Comparison of ENCODE assay signal across 8 mouse cellular contexts in the genomic region with DNA sequence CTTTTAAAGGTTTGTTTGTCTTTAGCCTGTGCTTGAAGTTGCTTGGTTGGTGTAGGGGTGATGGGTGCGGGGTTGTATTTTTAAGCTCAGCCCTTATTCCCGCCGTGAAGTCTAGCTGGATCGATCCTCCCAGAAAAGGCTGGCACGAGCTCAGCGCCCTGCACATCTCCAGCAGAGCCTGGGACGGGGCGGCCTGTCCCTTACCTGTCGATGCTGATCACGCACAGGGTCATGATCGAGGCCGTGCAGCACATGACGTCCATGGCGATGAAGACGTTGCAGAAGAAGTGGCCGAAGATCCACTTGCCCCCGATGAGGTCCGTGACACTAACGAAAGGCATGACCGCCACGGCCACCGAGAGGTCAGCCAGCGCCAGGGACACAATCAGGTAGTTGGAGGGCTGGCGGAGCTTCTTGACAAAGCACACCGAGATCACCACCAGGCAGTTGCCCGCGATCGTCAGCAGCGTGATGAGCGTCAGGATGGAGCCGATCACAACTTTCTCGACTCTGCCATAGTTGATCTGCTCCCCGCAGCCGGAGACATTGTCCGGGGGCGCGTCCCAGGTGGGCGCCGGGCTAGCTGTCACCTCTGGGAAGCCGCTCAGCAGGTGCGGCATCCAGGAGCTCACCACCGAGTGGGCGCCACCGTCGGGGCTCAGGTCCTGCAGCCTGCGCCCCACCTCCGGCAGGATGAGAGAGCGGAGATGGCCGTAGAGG. TPM values are rescaled to one million over a fixed set of nuclear protein-coding genes. Genes with fewer than 3 reads are reported as not detected.
A peak's percentile ranks its signal among the peaks of the same experiment; 100 is the strongest.
DNase-seq lines count a peak whose midpoint lies in the region; ATAC-seq and TF ChIP-seq lines count a peak whose summit lies in the region.

No protein-coding gene starts in this region.

- H3K4me3 ChIP-seq in spleen, adult 2 months (ENCODE audit: extremely low read depth, insufficient read depth, insufficient read length), result peak overlapping the region; percentile 14; the same call in 1 of the 2 replicates
- H3K4me3 ChIP-seq in hindbrain, embryonic 11.5 days (ENCODE audit: low read depth, low read length), result peak overlapping the region; percentile 54
- H3K4me3 ChIP-seq in midbrain, embryonic 11.5 days (ENCODE audit: low read depth, low read length), result peak overlapping the region; percentile 62
- H3K4me3 ChIP-seq in cerebellum, adult 2 months (replicated peaks; ENCODE audit: insufficient read depth, low read depth, low read length), result no peak overlapping the region

- peak overlapping the region; percentile 46 for H3K9ac ChIP-seq in hindbrain, embryonic 11.5 days (ENCODE audit: low read depth, low read length)
- peak overlapping the region; percentile 57 for H3K9ac ChIP-seq in midbrain, embryonic 11.5 days (ENCODE audit: low read length)

- H3K4me1 ChIP-seq in spleen, adult 2 months (ENCODE audit: control insufficient read depth, insufficient read depth, insufficient read length), result peaks cover 4% of the 10 kb centered on the region; the same call in 1 of the 2 replicates
- no peaks in the 10 kb centered on the region for H3K4me1 ChIP-seq in hindbrain, embryonic 11.5 days (replicated peaks; ENCODE audit: control insufficient read depth, insufficient read depth, low read length)
- H3K4me1 ChIP-seq in midbrain, embryonic 11.5 days (ENCODE audit: control insufficient read depth, insufficient read depth, low read length), result peaks cover 2% of the 10 kb centered on the region; the same call in 1 of the 2 replicates
- no peaks in the 10 kb centered on the region for H3K4me1 ChIP-seq in cerebellum, adult 2 months (ENCODE audit: control insufficient read depth, insufficient read depth, low read length)

- peaks cover 12% of the 10 kb centered on the region for H3K27me3 ChIP-seq in spleen, adult 2 months (ENCODE audit: control insufficient read depth, insufficient read depth, low read length)
- peaks cover 15% of the 10 kb centered on the region for H3K27me3 ChIP-seq in hindbrain, embryonic 11.5 days (ENCODE audit: control insufficient read depth, insufficient read depth, low read length)
- peaks cover 21% of the 10 kb centered on the region for H3K27me3 ChIP-seq in midbrain, embryonic 11.5 days (ENCODE audit: control insufficient read depth, insufficient read depth, low read length)
- H3K27me3 ChIP-seq in cerebellum, adult 2 months (ENCODE audit: control insufficient read depth, insufficient read depth, low read length), result peaks cover 1% of the 10 kb centered on the region; the same call in 1 of the 2 replicates

- WGBS in spleen, adult 2 months, result 13% methylated on average over 49 of the region's 49 CpGs
- WGBS in hindbrain, embryonic 11.5 days, result 9% methylated on average over 49 of the region's 49 CpGs
- 11% methylated on average over 49 of the region's 49 CpGs for WGBS in midbrain, embryonic 11.5 days
- WGBS in cerebellum, adult 2 months, result 5% methylated on average over 49 of the region's 49 CpGs

- ATAC-seq in hindbrain, embryonic 11.5 days (ENCODE audit: low FRiP score), result peak; percentile 83
- no peak for ATAC-seq in midbrain, embryonic 11.5 days (ENCODE audit: low FRiP score)
- ATAC-seq in monocyte, adult 5-6 weeks (replicated peaks; ENCODE audit: insufficient number of reproducible peaks, low FRiP score, low TSS enrichment, poor library complexity, severe bottlenecking), result no peak

- no peaks in the 10 kb centered on the region for H3K36me3 ChIP-seq in spleen, adult 2 months (ENCODE audit: control insufficient read depth, insufficient read depth, low read length)
- no peaks in the 10 kb centered on the region for H3K36me3 ChIP-seq in hindbrain, embryonic 11.5 days (ENCODE audit: control insufficient read depth, insufficient read depth, low read length)
- H3K36me3 ChIP-seq in midbrain, embryonic 11.5 days (ENCODE audit: control insufficient read depth, insufficient read depth, low read length), result no peaks in the 10 kb centered on the region

- TF ChIP-seq CTCF in spleen, adult 2 months (IDR thresholded peaks at IDR 0.05; ENCODE audit: extremely low read depth, insufficient read depth, insufficient read length, insufficient replicate concordance), result no peak
- no peak for TF ChIP-seq CTCF in cerebellum, adult 2 months (IDR thresholded peaks at IDR 0.05; ENCODE audit: borderline replicate concordance, insufficient read depth, low read depth, low read length)

- H3K4me2 ChIP-seq in hindbrain, embryonic 11.5 days (replicated peaks; ENCODE audit: low read depth, low read length), result peak overlapping the region; percentile 78
- peak overlapping the region; percentile 71 for H3K4me2 ChIP-seq in midbrain, embryonic 11.5 days

- DNase-seq in heart, adult 11 months, result peak; percentile 83
- no peak for DNase-seq in heart, adult 9 months (ENCODE audit: low spot score in 2 of 2)
- no peak for DNase-seq in spleen, adult 2 months (ENCODE audit: low read depth in 1 of 2, low spot score in 2 of 2)
- DNase-seq in spleen, adult 18-20 months, result no peak
- DNase-seq in hindbrain, embryonic 11.5 days (ENCODE audit: low spot score), result no peak
- DNase-seq in midbrain, embryonic 11.5 days (ENCODE audit: low spot score, missing footprints), result peak; percentile 81
- no peak for DNase-seq in cerebellum, adult 2 months

- no peak for TF ChIP-seq POLR2A in spleen, adult 2 months (IDR thresholded peaks at IDR 0.05; ENCODE audit: low read depth, low read length)
- TF ChIP-seq POLR2A in cerebellum, adult 2 months (IDR thresholded peaks at IDR 0.05; ENCODE audit: borderline replicate concordance, insufficient read depth, low read length), result no peak

- H3K9me3 ChIP-seq in hindbrain, embryonic 11.5 days (ENCODE audit: control insufficient read depth, low read length), result no peaks in the 10 kb centered on the region
- H3K9me3 ChIP-seq in midbrain, embryonic 11.5 days (ENCODE audit: control insufficient read depth, low read length), result no peaks in the 10 kb centered on the region

- no peak overlapping the region for H3K27ac ChIP-seq in spleen, adult 2 months (ENCODE audit: insufficient read depth, low read length)
- no peak overlapping the region for H3K27ac ChIP-seq in hindbrain, embryonic 11.5 days (ENCODE audit: low read depth, low read length)
- no peak overlapping the region for H3K27ac ChIP-seq in midbrain, embryonic 11.5 days (ENCODE audit: low read depth, low read length)
- H3K27ac ChIP-seq in cerebellum, adult 2 months (ENCODE audit: insufficient read depth, low read length), result no peak overlapping the region

RNA-seq across cellular contexts. Expression of a gene that starts 0.6 kb away (rescaled TPM):
- polyA plus RNA-seq in spleen, adult 2 months (2012; rRNA removed), result 0.75 and 0.79 TPM in 2 replicates
- 0.32 and 0.99 TPM in 2 replicates for polyA plus RNA-seq in hindbrain, embryonic 11.5 days (2014; fragmentation: Nextera tagmentation; extraction: Ambion mirVana)
- 0.34 and 0.44 TPM in 2 replicates for polyA plus RNA-seq in midbrain, embryonic 11.5 days (2014; fragmentation: Nextera tagmentation; extraction: Ambion mirVana)
- 6.0 and 8.0 TPM in 2 replicates for polyA plus RNA-seq in cerebellum, adult 2 months (2012; rRNA removed)
- not detected in 3 replicates for total RNA-seq in monocyte, adult 5-6 weeks (2017)

RNA-seq across cellular contexts. Expression of a gene that starts 26.9 kb away (rescaled TPM):
- 1.4 TPM in 2 replicates for polyA plus RNA-seq in spleen, adult 2 months (2012; rRNA removed)
- 106 and 110 TPM in 2 replicates for polyA plus RNA-seq in hindbrain, embryonic 11.5 days (2014; fragmentation: Nextera tagmentation; extraction: Ambion mirVana)
- polyA plus RNA-seq in midbrain, embryonic 11.5 days (2014; fragmentation: Nextera tagmentation; extraction: Ambion mirVana), result 112 and 123 TPM in 2 replicates
- polyA plus RNA-seq in cerebellum, adult 2 months (2012; rRNA removed), result 28.7 and 32.7 TPM in 2 replicates
- total RNA-seq in monocyte, adult 5-6 weeks (2017), result 26.9 to 35.4 TPM (median 29.0 TPM) in 3 replicates

Comparison
In these comparisons a context has a peak if more than half of its experiments do, and no peak if none do; other contexts are left out.
1. DNase-seq: peak in heart, adult 11 months (single experiment) and midbrain, embryonic 11.5 days (single experiment); none in heart, adult 9 months (0 of 2), spleen, adult 2 months (0 of 2), spleen, adult 18-20 months (0 of 2), hindbrain, embryonic 11.5 days (single experiment) and cerebellum, adult 2 months (0 of 2).
2. RNA of a gene that starts 26.9 kb away (polyA plus RNA-seq): 112 to 123 TPM in midbrain, embryonic 11.5 days, 106 to 110 TPM in hindbrain, embryonic 11.5 days and 28.7 to 32.7 TPM in cerebellum, adult 2 months; 1.4 TPM in spleen, adult 2 months; every median in the first group is over 10 times any median in the second.